Mouse (Mus musculus) CD4-positive, CD25-positive, alpha-beta regulatory T cell, adult 4 months (primary cell): ENCODE data around the gene Gnl1. TPM values are rescaled to one million over a fixed set of nuclear protein-coding genes. Genes with fewer than 3 reads are reported as not detected.
"Not testable (repeated sequence)": the region's sequence is repeated elsewhere in the genome, so short reads cannot be mapped to it uniquely, and the experiment has no call there.

Source experiments
- ATAC-seq: one replicate; pipeline ENCODE4 v1.8.0; 2017
- polyA plus RNA-seq, 2 experiments: library from polyadenylated mRNA; unstranded; fragments of 100-300 nt; shearing (Covaris generic); gene quantifications; one replicate each; pipeline ENCODE4 v1.2.1; 2017

Gene Gnl1
- polyA plus RNA-seq, 2 experiments from 2014 or later = 8.1 to 9.2 TPM

DNA sequence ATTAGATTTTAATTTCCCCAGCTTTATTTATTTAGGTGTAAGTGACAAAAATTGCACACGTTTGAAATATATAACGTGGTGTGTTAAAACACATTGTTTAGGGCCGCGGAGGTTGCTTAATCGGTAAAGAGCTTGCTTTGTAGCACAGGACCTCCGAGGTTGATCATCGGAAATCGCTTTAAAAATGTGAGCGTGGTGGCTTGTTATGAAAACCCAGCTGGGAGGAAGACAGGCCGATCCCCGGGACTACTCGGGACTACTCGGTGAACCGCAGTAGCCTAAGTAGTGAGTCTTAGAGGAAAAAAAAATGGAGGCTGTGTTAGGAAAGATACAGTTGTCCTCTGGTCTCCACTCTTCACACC, 15.2 kb downstream of the Gnl1 start:
- no peak for ATAC-seq

DNA sequence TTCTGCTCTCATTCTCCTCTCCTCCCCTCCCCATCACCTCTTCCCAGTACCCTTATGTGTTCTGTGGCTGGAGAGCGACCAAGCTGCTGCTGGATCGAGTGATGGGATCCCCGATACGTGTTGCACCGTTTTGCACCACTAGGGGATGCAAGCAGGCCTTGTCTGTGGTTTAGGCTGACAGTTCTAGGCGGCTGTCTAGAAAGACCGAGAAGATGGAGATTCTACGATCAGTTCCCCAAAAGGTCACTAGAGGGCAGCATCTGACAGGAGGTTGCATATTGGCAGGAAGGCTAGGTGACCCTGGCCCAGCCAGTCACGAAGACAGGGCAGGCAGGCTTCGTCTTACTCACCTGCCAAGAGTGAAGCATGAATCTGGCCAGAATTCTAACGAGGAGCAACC, 17.3 kb downstream of the Gnl1 start:
- peak; percentile 55 for ATAC-seq

DNA sequence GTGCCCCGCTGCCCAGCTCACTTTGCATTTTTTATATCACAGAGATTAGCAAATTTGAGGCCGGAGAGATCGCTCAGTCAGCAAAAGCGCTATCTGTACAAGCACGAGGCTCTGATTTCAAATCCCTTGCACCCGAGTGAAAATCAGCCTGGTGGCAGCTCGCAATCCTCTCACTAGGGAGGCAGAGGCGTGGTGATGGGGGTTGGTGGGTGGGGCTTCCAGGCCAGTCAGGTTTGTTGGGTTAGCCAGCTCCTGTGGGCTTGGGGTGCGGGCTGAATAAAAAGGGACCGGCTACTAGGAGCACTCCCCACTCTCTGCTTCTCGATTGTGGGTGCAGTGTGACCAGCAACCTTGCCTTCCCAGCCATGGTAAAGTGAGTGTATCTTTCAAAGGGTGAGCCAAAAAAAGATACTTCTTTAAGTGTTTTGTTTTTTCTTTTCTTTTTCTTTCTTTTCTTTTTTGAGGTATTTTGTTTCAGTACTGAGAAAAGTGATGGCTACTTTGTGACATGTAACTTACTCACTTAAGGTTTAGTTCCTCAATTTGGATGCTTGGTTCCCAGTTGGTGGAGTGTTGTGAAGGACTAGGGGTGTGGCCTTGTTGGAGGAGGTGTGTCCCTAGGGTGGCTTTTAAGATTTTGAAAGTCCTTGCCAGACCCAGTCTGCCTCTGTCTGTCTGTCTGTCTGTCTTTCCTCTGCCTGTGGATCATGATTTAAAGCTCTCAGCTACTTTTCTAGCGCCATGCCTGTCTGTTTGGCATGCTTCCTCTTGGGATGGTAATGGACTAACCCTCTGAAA, 18.3 kb downstream of the Gnl1 start:
- ATAC-seq = no peak

DNA sequence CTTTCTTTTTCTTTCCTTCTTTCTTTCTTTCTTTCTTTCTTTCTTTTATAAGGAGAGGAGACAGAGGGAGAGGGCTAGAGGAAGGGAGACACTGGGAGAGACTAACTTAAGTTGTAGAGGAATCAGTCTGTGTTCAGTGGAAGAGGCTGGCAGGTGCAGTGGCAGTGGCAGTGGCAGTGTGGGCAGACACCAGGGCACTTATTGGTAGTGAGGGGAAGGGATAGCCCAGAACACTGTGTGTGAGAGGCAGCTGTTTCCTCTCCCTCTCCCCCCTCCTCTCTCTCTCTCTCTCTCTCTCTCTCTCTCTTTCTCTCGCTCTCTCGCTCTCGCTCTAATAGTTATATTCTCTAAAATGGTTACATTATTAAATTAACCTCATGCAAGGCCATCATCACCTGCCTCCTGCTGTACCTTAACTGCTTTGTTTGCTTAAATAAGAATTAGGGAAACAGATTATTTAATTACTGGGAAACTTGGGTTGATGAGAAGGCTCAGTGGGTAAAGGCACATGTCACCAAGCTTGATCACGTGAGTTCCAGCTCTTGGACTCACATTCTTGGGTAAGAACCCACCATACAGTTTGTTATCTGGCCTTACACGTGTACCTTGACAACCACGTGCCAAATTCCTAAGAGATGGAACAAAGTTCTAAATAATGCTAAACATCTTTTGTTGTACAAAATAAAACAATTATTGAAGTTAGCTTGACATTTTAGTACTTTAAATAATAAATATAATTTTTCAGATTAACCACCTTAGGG, 19.1 kb downstream of the Gnl1 start:
- no peak for ATAC-seq

DNA sequence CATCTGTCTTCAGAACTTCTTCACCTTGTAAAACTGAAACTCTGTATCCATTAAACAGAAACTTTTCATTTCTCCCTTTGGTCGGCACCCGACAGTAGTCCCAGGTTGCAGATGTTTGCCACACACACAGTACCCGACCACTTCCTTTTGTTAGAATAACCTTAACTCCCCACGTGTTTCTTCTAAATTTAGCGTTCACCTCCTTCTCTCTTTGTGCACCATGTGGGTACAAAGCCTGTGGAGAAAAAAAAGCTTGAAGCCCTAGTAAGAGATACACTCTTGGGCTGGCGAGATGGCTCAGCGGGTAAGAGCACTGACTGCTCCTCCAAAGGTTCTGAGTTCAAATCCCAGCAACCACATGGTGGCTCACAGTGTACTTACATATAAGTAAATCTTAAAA, 19.7 kb downstream of the Gnl1 start:
- ATAC-seq = peak; percentile 69

DNA sequence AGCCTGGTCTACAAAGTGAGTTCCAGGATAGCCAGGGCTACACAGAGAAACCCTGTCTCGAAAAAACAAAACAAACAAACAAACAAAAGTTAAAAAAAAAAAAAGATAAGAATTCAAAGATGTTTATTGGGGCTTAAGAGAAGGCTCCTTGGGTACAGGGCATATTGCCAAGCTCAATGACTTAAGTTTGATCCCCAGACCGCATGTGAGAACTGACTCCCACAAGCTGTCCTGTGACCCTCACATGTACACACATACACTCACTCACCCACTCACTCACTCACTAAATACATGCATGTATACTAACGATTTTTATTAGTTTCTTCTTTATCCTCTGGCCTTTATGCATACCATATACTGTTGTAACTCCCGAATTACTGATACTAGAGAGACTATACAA, 20.7 kb downstream of the Gnl1 start:
- ATAC-seq = no peak

DNA sequence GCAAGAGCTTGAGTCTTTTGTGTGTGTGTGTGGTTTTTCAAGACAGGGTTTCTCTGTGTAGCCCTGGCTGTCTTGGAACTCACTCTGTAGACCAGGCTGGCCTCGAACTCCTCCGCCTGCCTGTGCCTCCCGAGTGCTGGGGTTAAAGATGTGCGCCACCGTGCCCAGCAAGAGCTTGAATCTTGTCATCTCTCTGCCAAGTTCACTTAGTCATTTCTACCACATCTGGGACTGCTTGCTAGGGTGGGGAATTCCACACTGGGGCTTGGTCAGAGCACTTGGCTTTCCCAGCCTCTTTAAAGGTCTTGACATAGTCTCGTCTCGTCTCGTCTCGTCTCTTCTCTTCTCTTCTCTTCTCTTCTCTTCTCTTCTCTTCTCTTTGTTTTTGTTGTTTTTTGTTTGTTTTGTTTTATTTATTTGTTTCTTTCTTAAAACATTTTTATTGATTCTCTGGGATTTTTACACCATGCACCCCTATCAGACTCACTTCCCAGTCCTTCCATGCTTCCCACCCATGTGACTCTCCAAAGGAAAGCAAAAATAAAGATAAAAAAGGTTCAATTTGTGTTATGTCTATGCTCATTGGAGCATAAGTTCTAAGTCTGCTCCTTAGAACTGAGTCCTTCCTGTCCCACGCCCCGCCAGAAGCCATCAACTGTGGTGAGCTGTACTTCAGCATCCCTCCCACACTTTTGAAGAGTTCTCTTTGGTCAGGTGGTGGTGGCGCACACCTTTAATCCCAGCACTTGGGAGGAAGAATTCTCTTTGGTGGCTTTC, 21.7 kb downstream of the Gnl1 start:
- peak; percentile 35 for ATAC-seq

DNA sequence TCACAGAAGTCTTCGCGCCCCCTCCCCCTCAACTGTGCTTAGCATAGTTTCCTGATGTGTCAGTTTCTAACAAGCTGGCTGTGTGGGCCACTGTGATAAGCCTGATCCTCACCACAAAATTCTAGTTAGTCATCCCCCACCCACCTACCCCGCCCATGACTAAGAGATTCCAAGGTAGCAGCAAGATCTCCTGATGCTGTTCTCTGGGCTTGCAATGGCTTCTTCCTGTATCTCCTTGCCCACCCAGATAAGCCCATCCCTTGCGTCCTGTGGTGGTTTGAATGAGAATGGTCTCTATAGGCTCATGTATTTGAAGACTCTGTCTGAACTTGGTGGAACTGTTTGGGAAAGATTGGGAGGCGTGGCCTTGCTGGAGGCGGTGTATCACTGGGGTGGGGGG, 22.3 kb downstream of the Gnl1 start:
- peak; percentile 7 for ATAC-seq

DNA sequence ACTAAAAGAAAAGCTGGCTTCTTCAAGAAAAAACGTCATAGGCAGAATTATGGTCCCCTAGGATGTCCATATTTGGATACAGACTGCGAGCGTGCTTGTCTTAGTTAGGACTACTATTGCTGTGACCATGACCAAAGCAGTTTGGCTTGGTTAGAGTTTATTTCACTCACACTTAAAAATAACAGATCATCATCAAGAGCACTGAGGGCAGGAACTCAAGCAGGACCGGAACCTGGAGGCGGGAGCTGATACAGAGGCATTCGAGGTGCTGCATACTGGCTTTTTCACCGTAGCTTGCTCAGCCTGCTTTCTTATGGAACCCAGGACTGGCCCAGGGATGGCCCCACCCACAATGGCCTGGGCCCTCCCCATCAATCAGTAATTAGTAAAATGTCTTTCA, 23.7 kb downstream of the Gnl1 start:
- no peak for ATAC-seq

DNA sequence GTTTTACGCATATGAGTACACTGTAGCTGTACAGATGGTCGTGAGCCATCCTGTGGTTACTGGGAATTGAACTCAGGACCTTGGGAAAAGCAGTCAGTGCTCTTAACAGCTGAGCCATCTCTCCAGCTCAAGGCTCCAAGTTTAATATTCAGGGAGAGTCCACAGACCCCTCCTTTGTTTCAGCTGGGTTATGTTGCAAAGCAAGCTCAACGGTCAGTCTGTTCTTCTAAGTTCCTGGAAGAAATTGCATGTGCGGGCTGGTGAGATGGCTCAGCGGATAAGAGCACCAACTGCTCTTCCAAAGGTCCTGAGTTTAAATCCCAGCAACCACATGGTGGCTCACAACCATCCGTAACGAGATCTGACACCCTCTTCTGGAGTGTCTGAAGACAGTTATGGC, 24.8 kb downstream of the Gnl1 start:
- ATAC-seq = not testable (repeated sequence)

DNA sequence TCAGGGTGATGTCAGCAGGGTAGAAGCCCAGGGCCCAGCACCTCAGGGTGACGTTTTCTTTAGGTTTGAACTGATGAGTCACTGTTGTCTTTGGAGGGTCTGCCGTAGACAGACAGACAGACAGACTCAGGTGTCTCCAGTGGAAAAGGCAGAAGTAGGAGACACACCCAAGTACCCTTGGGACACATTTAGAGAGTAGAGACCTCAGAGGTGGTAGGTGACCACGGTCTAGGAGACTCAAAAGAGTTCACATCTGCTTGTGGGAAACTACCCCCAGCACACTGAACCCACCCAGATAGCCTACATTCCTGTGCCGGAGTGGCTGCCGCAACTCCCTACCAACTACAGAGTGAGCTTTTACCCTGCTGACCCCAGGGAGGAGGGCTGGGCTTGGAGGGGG, 35.3 kb downstream of the Gnl1 start:
- no peak for ATAC-seq

DNA sequence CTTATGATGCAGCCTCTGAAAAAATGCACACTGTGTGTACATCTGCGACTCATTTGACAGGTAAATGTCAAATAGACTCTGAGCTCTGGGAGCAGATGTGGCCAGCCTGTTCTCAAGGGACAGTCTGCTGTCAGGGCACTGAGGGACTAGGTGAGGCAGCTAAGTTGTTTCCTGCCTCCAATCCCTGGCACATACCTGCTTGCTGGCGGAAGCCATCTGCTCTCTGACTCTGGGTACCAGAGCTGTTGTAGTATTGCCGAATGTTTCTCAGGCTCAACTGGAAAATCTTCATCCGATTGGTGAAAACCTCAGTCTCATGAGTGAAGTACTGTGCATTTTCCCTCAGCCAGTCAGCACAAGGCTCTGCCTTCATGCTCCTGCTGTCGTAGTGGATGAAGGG, 37.4 kb downstream of the Gnl1 start:
- ATAC-seq = no peak

DNA sequence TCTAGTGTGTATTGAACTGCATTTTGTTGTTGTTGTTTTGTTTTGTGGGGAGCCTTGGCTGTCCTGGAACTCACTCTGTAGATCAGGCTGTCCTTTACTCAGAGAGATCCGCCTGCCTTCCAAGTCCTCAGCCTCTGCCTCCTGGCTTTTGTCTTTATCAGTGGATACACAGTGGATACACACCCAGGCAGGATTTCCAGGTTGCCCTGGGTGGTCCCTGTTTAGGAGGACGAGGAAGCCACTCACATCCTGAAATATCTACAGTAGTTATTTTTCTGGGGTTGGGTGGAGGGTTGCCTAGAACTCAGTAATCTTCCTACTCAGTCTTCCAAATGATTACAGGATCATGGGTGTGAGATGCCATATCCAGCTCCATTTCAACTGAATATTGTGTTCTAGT, 39.3 kb downstream of the Gnl1 start:
- ATAC-seq = no peak

DNA sequence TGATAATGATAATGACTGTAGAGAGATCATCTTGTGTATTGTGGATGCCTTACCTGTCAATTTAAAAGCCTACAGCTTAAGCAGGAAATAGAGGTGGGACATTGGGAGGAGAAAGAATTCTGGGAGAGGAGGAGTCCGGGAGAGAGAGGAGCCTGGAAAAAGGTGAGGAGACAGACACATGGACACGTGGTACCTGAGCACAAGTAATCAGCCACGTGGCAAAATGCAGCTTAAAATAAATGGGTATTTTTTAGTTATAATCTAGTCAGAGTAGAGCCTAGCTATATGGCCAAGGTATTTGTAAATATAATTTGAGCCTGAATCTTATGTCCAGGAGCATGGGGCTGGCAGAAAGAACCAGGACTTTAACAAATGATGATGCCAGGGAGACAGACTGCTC, 39.9 kb downstream of the Gnl1 start:
- ATAC-seq = no peak

DNA sequence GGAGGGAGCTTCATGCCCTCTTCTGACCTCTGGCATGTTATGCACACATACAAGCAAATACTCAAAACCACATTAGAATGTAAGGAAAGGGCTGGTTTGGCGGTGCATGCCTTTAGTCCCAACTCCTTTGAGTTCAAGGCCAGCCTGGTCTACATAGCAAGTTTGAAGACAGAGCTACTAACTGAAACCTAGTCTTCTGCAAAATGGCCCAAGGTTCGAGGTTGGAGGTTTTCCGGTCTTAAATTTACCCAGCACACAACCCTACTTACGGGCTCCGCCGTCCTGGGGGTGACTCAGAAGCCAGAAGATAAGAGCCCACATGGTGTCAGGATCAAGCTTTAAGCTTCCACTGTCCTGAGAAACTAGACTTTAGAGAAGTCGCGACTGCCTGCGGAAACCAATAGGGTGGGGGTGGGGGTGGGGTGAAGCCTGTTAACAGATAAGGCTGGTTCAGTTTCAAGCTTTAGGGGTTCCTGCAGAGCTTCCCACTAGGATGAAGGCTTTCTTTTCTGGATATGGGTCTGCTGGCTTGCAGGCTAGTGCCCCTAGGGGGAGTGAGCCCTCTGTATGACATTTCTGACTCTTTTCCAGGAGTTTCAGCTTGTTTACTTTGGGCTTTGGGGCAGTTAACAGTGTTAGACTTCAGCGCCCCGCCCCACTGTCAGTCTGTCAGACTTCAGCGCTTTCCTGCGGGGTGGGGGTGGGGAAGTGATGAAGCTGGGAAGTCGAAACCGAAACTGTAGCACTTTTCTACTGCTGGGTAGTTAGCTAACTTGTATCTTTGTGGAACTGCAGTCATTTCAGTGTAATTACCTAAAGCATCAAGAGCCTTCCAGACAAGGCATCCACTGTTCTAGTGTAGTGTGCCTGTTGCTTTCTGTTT, 40.8 kb downstream of the Gnl1 start, which contains the start of gene H2-T24:
H2-T24 (minus strand) TSS at position 370 of the 883 bp plus-strand sequence.
- ATAC-seq = peak; percentile 84

DNA sequence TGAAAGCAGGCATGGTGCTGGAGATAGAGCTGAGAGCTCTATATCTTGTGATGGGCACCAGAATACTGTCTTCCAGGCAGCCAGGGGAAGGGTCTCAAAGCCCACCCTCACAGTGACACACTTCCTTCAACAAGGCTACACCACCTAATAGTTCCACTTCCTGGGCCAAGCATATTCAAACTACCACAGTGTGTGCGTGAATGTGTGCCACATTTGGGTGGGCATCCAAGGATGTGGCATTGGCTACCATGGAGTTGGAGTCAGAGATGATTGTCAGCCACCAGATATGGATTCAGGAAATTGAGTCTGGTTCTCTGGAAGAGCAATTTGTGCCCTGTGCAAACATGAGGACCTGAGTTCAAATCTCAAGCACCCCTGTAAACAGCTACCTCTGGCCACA, 41.7 kb downstream of the Gnl1 start:
- no peak for ATAC-seq

DNA sequence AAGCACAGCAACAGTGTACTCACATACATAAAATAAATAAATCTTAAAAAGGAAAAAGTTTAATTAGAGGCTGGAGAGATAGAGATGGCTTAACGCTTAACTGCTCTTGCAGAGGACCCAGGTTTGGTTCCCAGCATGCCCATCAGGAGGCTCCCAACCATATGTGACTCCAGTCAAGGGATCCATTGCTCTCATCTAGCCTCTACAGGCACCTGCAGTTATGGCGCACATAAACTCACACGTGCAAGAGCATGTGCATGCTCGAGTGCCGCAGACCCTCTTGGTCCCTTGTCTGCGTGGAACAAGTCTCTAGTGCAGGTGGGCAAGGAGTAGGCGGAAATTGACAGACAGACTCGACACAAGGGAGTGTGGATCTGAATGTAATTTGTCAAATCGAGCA, 42.4 kb downstream of the Gnl1 start:
- ATAC-seq = no peak

DNA sequence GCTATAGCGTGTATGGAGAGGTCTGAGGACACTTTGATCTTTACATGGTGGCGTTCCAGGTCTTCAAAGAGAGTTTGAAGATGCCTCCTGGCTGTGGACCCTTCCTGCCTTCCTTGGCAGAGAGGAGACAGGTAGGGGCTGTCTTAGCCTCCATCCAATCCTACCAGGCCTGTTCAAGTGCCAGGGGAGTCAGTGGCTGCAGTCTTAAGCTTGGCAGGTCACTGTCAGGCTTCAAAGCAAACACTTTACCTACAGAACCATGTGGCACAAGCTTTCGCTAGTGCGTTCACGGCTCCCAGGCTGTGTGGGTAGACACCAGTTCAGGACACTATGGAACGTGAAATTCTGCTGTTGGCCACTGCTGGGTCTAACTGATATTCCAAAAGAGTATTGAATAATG, 43.3 kb downstream of the Gnl1 start:
- ATAC-seq = no peak

DNA sequence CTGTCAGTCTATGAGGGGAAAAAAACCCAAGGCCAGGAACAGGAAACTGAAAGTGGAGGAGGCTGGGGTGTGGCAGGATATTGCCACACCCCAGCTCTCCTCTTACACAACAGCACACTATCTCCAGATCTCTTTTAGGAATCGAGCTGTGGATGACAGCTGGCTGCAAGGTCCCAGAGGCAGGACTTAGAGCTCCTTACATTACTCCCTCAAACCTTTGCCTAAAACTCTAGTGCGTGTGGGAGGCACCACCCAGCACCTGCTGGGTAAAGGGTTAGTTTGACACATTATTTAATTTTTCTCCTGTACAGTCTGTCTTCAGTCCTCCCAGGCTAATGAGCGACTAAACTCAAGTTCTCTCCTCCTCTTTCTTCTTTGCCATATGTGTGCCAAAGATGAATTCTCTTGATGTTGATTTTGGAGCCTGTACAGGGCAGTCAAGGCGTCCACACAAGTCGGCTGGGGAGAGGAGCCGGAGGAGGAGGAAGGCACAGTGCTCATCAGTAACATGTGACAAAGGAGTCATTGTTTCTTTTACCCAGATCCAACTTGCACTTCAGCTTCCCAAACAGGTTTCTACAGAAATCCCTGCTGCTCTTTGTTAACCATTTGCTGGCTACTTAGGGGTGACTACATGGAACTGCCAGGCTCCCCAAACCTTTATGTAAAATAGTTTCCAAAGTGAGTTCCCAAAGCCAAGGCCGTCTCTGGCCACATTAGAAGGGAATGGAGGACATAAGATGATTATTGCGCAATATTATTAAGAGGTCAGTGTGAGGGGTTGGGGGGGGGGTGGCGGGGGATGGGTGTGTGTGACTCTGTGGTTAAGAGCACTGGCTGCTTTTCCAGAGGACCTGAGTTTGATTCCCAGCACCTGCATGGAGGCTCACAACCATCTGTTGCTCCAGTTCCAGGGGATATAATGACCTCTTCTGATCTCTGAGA, 44.3 kb downstream of the Gnl1 start:
- ATAC-seq = peak; percentile 69

DNA sequence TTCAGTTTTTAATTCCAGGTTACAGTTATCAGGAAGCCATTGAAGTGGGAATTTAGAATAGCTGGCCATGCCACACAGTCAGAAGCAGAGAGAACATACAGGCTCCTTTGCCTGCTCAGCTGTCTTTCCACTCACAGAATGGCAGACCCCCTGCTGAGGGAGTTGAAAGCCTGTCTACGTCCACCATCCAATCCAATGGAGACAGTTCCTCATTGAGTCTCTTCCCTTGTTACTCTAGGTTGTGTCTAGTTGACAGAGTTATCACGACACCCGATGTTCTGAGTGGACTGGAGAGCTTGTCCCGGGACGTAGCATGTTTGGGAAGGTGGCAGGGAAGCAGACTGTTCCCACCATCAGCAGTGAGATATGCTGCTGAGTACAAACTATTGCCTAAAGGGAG, 45.5 kb downstream of the Gnl1 start:
- no peak for ATAC-seq

DNA sequence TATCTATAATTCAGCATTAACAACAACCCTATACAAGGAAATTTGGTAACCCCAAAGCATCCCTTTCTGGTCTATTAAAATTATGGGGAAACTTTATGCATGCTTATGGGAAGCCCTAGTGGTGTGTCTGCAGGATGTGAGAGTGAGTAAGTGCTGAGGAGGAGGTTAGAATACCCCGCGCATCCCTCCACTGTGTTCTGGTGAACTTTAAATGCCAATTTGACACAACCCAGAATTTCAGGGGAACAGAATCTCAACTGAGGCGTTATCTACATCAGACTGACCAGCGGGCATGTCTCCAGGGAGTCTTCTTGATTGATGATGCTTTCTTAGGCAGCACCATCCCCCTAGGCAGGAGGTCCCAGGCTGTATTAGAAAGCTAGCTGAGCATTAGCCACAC, 46.2 kb downstream of the Gnl1 start:
- ATAC-seq = no peak
